Mouse (Mus musculus): ENCODE measurements at regions not wholly inside any gene's neighbourhood (a gene's known extent, or its start where the extent isn't known, plus 50 kb on each side); places are given as distances from the start of the nearest gene placed in this dataset.
A peak's percentile ranks its signal among the peaks of the same experiment; 100 is the strongest.

GRCm38 (mm10) chr2:57613243-57613642 is 375.8 kb downstream of the Gpd2 start:
- DNase-seq (ENCODE audit: low spot score) = no peak

DNA sequence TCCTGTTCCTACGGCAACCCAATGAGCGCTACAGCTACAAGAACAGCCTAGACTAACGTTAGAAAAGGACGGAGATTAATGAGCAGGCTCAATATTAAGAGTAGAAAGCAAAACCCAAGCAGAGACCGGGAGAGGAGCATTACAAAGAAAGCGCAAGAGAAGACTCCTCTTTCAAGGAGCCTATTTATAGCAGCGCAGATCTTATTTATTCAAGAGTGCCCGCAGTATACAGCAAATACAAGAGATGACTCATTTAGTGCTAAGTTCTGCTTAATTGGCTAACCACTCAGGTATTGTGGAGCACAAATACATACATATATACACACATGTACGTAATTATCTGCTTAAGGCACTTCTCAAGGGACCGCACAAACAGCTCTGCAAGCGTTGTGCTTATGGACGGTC is 377.2 kb downstream of the Gpd2 start:
- no peak for DNase-seq (ENCODE audit: low spot score)

GRCm38 (mm10) chr2:57616525-57617225 is 379.2 kb downstream of the Gpd2 start:
- DNase-seq (ENCODE audit: low spot score) = no peak

DNA sequence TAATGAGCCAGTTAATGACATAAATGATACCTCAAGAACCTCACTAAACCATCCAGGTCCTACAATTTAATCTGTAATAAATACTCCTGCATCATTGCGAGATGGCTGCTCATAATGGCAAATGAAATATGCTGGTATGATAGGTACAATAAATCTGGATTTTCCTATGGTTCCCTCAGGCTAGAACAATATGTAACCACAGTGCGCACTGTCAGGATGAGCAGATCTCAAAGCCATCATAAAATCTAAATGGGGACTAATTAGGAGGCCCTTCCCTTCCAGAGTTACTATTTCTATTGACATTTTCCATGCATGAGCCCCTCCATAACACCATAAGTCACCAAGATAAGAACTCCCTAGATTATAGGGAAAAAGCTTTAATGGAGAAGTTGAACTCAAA is 379.8 kb downstream of the Gpd2 start:
- DNase-seq (ENCODE audit: low spot score) = no peak

GRCm38 (mm10) chr2:57644117-57644516 is 353.6 kb upstream of the Galnt5 start:
- no peak for DNase-seq (ENCODE audit: low spot score)

DNA sequence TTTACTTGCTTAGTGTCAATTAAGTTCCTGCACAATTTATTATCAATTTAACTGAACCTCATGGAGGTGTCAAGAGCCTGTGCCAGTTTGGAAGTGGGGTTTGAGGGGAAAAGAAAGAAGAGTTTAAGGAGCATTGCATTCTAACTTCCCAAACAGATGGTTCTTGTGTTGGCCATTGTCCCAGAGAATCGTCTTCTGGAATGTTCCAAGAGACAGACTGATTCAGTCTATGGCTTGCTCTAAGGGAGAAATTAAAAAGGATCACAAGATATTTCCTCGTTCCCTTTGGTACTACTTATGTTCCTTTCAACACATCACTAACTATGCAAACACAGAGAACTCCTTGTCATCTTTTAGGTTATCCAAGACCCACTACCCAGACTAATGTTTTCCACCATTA is 353.1 kb upstream of the Galnt5 start:
- no peak for DNase-seq (ENCODE audit: low spot score)

DNA sequence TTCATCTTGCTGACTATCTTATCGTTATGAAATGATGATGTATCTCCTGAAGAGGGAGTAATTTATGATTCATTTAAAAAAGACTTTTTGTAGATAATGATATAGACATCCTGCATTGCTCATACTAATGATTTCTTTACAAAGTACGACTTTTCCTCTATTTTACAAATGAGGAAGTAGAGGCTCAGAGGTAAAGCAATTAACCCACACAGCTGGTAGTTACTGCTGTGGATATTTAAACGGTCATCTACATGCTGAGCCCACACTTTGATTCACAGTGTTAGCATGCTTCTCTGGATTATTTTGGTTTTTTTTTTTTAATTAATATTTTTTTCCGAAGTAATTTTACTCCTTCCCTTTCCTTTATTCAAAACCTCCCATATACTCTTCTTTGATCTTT is 348.7 kb upstream of the Galnt5 start:
- DNase-seq (ENCODE audit: low spot score) = no peak

DNA sequence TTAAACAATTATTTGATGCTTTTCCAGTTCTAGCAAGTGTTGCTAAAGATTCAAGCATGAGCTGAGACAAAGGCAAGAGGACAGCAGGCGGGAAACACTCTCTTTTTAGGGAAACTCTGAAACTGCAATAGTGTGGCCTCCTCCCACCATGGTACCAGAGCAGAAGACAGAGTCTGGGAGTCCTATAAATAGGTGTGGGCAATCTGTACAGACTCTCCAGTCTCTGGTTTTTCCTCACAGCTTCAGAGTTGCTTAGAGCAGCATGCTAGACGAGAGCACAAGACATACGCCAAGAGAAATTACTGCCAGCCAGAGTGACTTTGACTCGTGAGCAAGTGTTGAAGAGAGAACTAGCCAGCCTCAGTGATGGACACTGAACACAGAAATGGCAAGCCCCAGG is 340.3 kb upstream of the Galnt5 start:
- DNase-seq (ENCODE audit: low spot score) = no peak

DNA sequence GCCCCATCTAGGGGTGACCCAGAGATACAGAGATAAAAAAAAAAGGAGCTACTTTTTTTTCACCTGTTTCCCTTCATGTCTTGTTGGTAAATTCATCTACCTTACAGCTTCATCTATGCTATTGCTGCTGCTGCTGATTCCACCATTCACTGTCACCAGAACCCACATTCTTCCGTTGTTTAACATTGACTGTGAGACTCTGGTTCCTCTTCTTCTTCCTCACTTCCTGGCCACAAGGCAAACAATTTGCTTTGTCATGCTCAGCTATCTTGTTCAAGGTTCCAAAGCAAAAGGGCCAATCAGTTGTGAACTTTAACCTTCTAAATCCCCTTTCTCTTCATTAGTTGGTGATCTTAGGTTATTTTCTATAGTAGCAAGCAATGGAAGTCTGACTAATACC is 335.8 kb upstream of the Galnt5 start:
- no peak for DNase-seq (ENCODE audit: low spot score)

DNA sequence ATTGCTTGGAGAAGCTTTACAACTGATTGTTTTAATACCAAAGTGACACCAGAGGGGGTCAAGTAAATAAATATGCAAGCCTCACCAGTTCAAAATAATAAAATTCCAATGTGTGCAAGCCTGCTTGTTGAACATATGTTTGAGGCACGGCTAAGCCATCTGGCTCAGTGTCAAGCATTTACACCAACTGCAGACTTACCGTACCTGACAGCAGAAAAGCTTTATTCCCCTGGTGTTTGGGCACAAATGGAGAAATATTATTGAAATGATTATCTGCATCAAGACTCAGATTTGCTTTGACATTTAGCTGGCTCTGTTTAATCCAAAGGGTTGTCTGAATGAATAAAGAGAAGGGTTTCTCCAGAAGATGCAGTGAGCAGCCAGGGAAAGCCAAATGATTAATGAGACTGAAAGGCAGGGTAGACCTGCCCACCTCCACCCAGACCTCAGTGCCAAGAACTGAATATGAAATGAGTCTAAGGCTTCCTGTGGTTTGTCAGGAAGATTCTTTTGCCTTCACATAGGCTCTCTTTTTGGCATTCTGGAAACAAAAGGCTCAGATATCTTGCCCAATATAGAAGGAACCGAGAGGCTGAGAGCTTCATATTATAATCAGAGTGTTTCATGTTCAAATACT is 325.6 kb upstream of the Galnt5 start:
- DNase-seq (ENCODE audit: low spot score) = no peak

GRCm38 (mm10) chr2:57689877-57690276 is 307.8 kb upstream of the Galnt5 start:
- DNase-seq (ENCODE audit: low spot score) = no peak

DNA sequence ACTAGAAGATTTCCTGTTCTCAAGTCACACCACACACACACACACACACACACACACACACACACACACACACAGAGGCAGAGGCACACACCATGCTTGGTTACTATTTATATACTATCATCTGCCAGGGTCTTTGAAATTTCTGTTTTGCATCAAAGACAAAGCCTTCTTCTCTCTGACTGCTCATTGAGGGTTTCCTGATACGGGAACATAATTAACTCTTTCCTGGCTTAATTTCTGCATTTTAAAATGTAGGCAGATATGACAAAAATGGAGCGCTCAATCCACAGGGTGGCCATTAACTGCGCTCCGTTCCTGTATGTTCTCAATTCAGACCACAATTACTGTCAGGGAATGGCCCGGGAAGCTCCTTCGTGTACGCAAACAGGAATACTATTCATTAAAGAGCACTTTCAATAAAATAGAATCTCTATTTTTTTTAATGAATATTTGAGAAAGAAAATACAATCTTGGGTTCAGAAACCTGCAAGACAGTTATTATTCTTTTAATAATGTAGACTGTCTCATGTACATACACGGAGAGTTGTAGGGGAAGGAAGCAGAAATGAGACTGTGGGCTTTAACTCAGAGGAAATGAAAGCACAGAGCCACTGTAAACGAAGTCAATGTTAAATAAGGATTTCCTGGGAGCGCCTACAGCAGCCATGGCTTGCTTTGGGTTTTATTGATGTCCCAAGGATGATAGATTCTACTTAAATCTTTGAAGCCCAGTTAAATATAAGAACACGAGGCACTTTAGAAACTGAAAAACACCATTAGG is 300.5 kb upstream of the Galnt5 start:
- no peak for DNase-seq (ENCODE audit: low spot score)

- peak; percentile 6 for DNase-seq (ENCODE audit: low spot score)
Measured at GRCm38 (mm10) chr2:57698659-57699061, 299.0 kb upstream of the Galnt5 start.

DNA sequence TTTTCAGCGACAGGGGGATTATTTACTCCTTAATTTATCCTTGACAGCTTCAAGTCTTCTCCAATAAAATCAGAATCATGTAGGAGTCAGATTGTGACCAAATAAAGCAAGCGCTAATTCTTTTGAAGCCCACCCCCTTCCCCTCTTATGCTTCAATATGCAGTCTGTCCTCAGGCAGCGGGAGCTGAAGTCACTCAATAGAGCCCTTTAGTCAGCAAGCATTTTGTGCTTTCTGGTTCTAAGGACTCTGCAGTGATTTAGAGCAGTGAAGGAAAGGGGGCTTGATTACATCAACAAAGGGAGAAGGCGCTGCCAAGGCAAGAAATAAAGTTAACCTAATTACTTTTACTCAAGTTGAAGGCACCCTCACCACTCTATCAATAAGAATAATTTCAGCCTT is 298.5 kb upstream of the Galnt5 start:
- no peak for DNase-seq (ENCODE audit: low spot score)

- DNase-seq (ENCODE audit: low spot score) = no peak
Measured at GRCm38 (mm10) chr2:57716754-57717510, 280.8 kb upstream of the Galnt5 start.

Data from urinary bladder, postnatal 25 days (tissue).